Mouse (Mus musculus) cortical plate, adult 2 months (tissue): Measurements from ENCODE around the gene Phldb3. TPM values are rescaled to one million over a fixed set of nuclear protein-coding genes. Genes with fewer than 3 reads are reported as not detected.
A peak's percentile ranks its signal among the peaks of the same experiment; 100 is the strongest.
"Not testable (repeated sequence)": the region's sequence is repeated elsewhere in the genome, so short reads cannot be mapped to it uniquely, and the experiment has no call there.

Source experiments
- H3K27ac ChIP-seq: fragments of 200-500 bp; 2 replicates; pipeline ENCODE4 v1.5.1; 2012; ENCODE audit warnings: low read length, control low read depth, inconsistent platforms; ENCODE audit not compliant: insufficient read depth
- H3K4me1 ChIP-seq: fragments of 200-500 bp; 2 replicates; pipeline ENCODE4 v1.6.1; 2011; ENCODE audit warnings: low read length; ENCODE audit not compliant: control insufficient read depth, insufficient read depth
- H3K4me3 ChIP-seq: fragments of 200-500 bp; 2 replicates; pipeline ENCODE4 v1.5.1; 2011; ENCODE audit warnings: mild to moderate bottlenecking, low read length, control low read depth; ENCODE audit not compliant: insufficient read depth
- CTCF ChIP-seq: fragments of 200-500 bp; IDR thresholded peaks from 2 replicates; pipeline ENCODE4 v1.5.1; 2011; ENCODE audit warnings: mild to moderate bottlenecking, control low read depth, low read length; ENCODE audit not compliant: insufficient read depth; ENCODE audit errors: extremely low read depth
- POLR2A ChIP-seq: fragments of 200-500 bp; IDR thresholded peaks from 2 replicates; pipeline ENCODE4 v1.6.1; 2011; ENCODE audit warnings: mild to moderate bottlenecking, low read length, control low read depth; ENCODE audit not compliant: insufficient read depth; ENCODE audit errors: extremely low read depth
- polyA plus RNA-seq: library from polyadenylated mRNA; depleted of rRNA; stranded (reverse); fragments of >200 nt; gene quantifications from 2 replicates; pipeline ENCODE4 v1.2.3, GENCODE M21; 2012

Phldb3 gene
- polyA plus RNA-seq, 1 experiment, result 0.08 TPM

- Histone ChIP-seq H3K27ac (no peak overlapping the region), H3K4me1 (no peaks in the 10 kb centered on the region), H3K4me3 (no peak overlapping the region)
- TF ChIP-seq POLR2A (no peak), CTCF (no peak)
Observed at GRCm38 (mm10) chr7:24608017-24608416, 2.5 kb upstream of the Phldb3 start.

- no peak for TF ChIP-seq POLR2A
- no peak for TF ChIP-seq CTCF
Observed at GRCm38 (mm10) chr7:24608561-24608960, 2.0 kb upstream of the Phldb3 start.

GRCm38 (mm10) chr7:24610879-24611494 lies 424 bp downstream of the Phldb3 start:
- Histone ChIP-seq H3K27ac (no peak overlapping the region), H3K4me1 (no peaks in the 10 kb centered on the region), H3K4me3 (peak overlapping the region; percentile 22)
- TF ChIP-seq CTCF, result no peak
- no peak for TF ChIP-seq POLR2A

More at GRCm38 (mm10) chr7:24608561-24608960, 2.0 kb upstream of the Phldb3 start:
- no peak overlapping the region for H3K27ac ChIP-seq
- no peak overlapping the region for H3K4me3 ChIP-seq
- no peaks in the 10 kb centered on the region for H3K4me1 ChIP-seq

- TF ChIP-seq CTCF (no peak), POLR2A (no peak)
- H3K4me3 ChIP-seq, result no peak overlapping the region
Observed at GRCm38 (mm10) chr7:24611709-24612108, 1.1 kb downstream of the Phldb3 start.

GRCm38 (mm10) chr7:24612308-24612910 lies 1.8 kb downstream of the Phldb3 start:
- Histone ChIP-seq H3K4me1 (no peaks in the 10 kb centered on the region), H3K27ac (no peak overlapping the region), H3K4me3 (no peak overlapping the region)
- no peak for TF ChIP-seq POLR2A
- TF ChIP-seq CTCF, result no peak

More at GRCm38 (mm10) chr7:24611709-24612108, 1.1 kb downstream of the Phldb3 start:
- H3K27ac ChIP-seq, result no peak overlapping the region
- no peaks in the 10 kb centered on the region for H3K4me1 ChIP-seq

- Histone ChIP-seq H3K27ac (no peak overlapping the region), H3K4me3 (no peak overlapping the region), H3K4me1 (no peaks in the 10 kb centered on the region)
- TF ChIP-seq CTCF (no peak), POLR2A (no peak)
Observed at GRCm38 (mm10) chr7:24614816-24615215, 4.3 kb downstream of the Phldb3 start.

- no peak overlapping the region for H3K4me3 ChIP-seq
- no peaks in the 10 kb centered on the region for H3K4me1 ChIP-seq
- H3K27ac ChIP-seq, result no peak overlapping the region
- TF ChIP-seq CTCF (no peak), POLR2A (no peak)
Observed at GRCm38 (mm10) chr7:24617763-24618162, 7.2 kb downstream of the Phldb3 start.

GRCm38 (mm10) chr7:24618374-24618773 lies 7.8 kb downstream of the Phldb3 start:
- not testable (repeated sequence) for H3K4me1 ChIP-seq, H3K4me3 ChIP-seq, H3K27ac ChIP-seq

- TF ChIP-seq POLR2A (no peak), CTCF (no peak)
- no peak overlapping the region for H3K27ac ChIP-seq
- H3K4me1 ChIP-seq, result no peaks in the 10 kb centered on the region
- no peak overlapping the region for H3K4me3 ChIP-seq
Observed at GRCm38 (mm10) chr7:24619671-24620397, 9.3 kb downstream of the Phldb3 start.

- no peaks in the 10 kb centered on the region for H3K4me1 ChIP-seq
- H3K4me3 ChIP-seq, result no peak overlapping the region
- TF ChIP-seq POLR2A, result no peak
- TF ChIP-seq CTCF, result no peak
- H3K27ac ChIP-seq, result no peak overlapping the region
Observed at GRCm38 (mm10) chr7:24621193-24621592, 10.6 kb downstream of the Phldb3 start.
